Mouse (Mus musculus) midbrain, embryonic 16.5 days (tissue): ENCODE results near the gene Ldah. TPM values are rescaled to one million over a fixed set of nuclear protein-coding genes. Genes with fewer than 3 reads are reported as not detected.

Experiments used
- ATAC-seq: fragments of 200-750 bp; cut with Nextera tagmentation; 2 replicates; pipeline ENCODE4 v1.8.0; 2017; ENCODE audit warnings: moderate TSS enrichment
- H3K27ac ChIP-seq: fragments of 300-500 bp; sonication (generic); 2 replicates; pipeline ENCODE4 v1.5.1; 2014; ENCODE audit warnings: mild to moderate bottlenecking, low read length, mixed read lengths
- H3K27me3 ChIP-seq: fragments of 300-500 bp; sonication (generic); 2 replicates; pipeline ENCODE4 v1.6.1; 2014; ENCODE audit warnings: low read depth, low read length, mixed read lengths; ENCODE audit not compliant: control insufficient read depth, insufficient read depth
- H3K36me3 ChIP-seq: fragments of 300-500 bp; sonication (generic); 2 replicates; pipeline ENCODE4 v1.6.1; 2014; ENCODE audit warnings: mild to moderate bottlenecking, low read length, moderate library complexity, mixed read lengths; ENCODE audit not compliant: control insufficient read depth, insufficient read depth
- H3K4me1 ChIP-seq: fragments of 300-500 bp; sonication (generic); 2 replicates; pipeline ENCODE4 v1.6.1; 2014; ENCODE audit warnings: mild to moderate bottlenecking, low read length, mixed read lengths; ENCODE audit not compliant: control insufficient read depth, insufficient read depth
- H3K4me2 ChIP-seq: fragments of 300-500 bp; sonication (generic); 2 replicates; pipeline ENCODE4 v1.6.1; 2014; ENCODE audit warnings: mild to moderate bottlenecking, low read length, mixed read lengths
- H3K4me3 ChIP-seq: fragments of 300-500 bp; sonication (generic); 2 replicates; pipeline ENCODE4 v1.5.1; 2014; ENCODE audit warnings: low read depth, mild to moderate bottlenecking, low read length, moderate library complexity, mixed read lengths
- H3K9ac ChIP-seq: fragments of 300-500 bp; sonication (generic); 2 replicates; pipeline ENCODE4 v1.6.1; 2014; ENCODE audit warnings: low read depth, low read length, mixed read lengths
- H3K9me3 ChIP-seq: fragments of 300-500 bp; sonication (generic); replicated peaks from 2 replicates; pipeline ENCODE4 v1.6.1; 2014; ENCODE audit warnings: mild to moderate bottlenecking, low read length, mixed read lengths; ENCODE audit not compliant: control insufficient read depth, poor library complexity, severe bottlenecking
- WGBS: fragments of 180-500 bp; shearing (Covaris S2); extraction: QIAGEN DNeasy Blood & Tissue Kit; methylation state at CpG from one replicate; pipeline ENCODE4 v1.1.7; 2014; 5-methylcytosine and 5-hydroxymethylcytosine counted together
- polyA plus RNA-seq: library from polyadenylated mRNA; unstranded; fragments of >200 nt; fragmentation: Nextera tagmentation; extraction: Ambion mirVana; gene quantifications from 2 replicates; pipeline ENCODE4 v1.2.1, GENCODE M21; 2015

The Ldah gene
- polyA plus RNA-seq, 1 experiment from 2014 or later: 69.1 TPM

DNA sequence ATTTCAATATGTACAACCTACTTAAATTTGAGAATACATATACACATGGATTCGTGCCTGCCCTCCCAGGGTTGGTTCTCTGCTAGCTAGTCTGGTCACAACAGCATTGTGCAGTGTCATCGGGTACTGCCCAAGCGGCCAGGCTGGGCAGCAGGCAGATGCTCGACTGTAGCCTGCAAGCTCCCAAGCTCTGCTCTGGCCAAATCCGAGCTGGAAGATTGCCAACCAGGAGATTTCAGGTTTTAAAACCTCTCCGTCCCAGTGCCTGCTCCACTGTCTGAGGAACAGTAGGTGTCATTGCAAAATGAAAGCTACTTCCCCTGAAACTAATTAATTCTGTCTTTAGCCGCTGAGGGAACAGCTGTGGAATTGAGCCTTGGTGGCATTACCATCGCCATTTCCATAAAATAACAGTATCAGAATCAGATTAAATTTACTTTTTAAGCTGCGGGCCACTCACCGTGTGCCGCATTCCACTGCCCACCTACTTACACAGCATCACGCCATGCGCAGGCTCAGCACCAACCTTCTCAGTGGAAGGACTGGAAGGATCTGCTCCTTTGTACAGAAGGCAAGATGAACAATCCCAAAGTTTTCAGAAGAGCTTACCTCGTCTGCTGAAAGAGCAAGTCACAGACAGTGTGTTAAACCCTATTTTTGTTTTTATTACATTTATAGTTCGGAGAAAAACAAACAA, 83.4 kb downstream of the Ldah start:
- no peak overlapping the region for H3K27ac ChIP-seq
- WGBS: 28% methylated on average over 15 of the region's 15 CpGs
- peaks cover 5% of the 10 kb centered on the region for H3K4me1 ChIP-seq
- no peaks in the 10 kb centered on the region for H3K9me3 ChIP-seq
- ATAC-seq: peak; percentile 68
- H3K4me3 ChIP-seq: no peak overlapping the region
- no peaks in the 10 kb centered on the region for H3K36me3 ChIP-seq
- peaks cover 12% of the 10 kb centered on the region for H3K27me3 ChIP-seq
- no peak overlapping the region for H3K9ac ChIP-seq
- peak overlapping the region; percentile 35 for H3K4me2 ChIP-seq

GRCm38 (mm10) chr12:8295307-8295913, 87.5 kb downstream of the Ldah start:
- WGBS: 64% methylated on average over 6 of the region's 6 CpGs
- no peaks in the 10 kb centered on the region for H3K9me3 ChIP-seq
- peaks cover 14% of the 10 kb centered on the region for H3K4me1 ChIP-seq
- H3K27ac ChIP-seq: no peak overlapping the region
- H3K36me3 ChIP-seq: no peaks in the 10 kb centered on the region
- H3K4me3 ChIP-seq: no peak overlapping the region
- peaks cover 42% of the 10 kb centered on the region for H3K27me3 ChIP-seq
- no peak overlapping the region for H3K9ac ChIP-seq
- no peak for ATAC-seq
- no peak overlapping the region for H3K4me2 ChIP-seq

GRCm38 (mm10) chr12:8296154-8296553, 88.2 kb downstream of the Ldah start:
- Histone ChIP-seq H3K36me3 (no peaks in the 10 kb centered on the region), H3K27ac (no peak overlapping the region), H3K9ac (no peak overlapping the region), H3K4me2 (no peak overlapping the region), H3K27me3 (peaks cover 49% of the 10 kb centered on the region), H3K4me1 (peaks cover 9% of the 10 kb centered on the region; the same call in 1 of the 2 replicates), H3K4me3 (no peak overlapping the region), H3K9me3 (no peaks in the 10 kb centered on the region)
- no peak for ATAC-seq
- WGBS: 78% methylated on average over 2 of the region's 2 CpGs

DNA sequence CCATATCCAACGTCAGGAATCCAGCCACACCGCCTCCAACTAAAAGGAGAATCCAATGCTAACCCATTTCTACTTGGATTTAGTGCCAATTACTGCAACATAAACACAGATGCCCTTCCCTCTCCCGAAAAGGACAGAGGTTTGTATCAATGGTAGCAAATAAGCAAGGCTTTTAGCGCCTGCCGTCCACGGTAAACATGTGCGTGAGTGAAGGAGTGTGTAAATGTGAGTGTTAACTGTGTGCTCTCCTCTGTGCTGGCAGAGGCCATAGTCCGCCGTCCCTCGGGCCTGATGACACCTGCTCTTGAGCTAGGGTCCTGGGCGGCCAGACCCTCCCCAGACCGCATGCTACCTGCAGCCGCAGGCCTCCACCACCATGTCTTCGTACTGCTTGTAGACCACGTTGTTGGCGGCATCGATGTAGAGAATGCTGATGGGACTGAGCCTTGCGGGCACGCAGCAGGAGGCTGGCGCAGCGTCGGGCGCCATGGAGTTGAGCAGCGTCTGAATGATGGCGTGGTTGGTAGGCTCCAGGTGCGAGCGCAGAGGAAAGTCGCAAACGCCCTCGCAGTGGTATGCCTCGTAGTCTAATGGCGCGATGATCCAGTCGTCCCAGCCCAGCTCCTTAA, 89.8 kb downstream of the Ldah start:
- Histone ChIP-seq H3K36me3 (no peaks in the 10 kb centered on the region), H3K9me3 (no peaks in the 10 kb centered on the region), H3K4me3 (peak overlapping the region; percentile 40), H3K4me2 (peak overlapping the region; percentile 62), H3K27ac (no peak overlapping the region), H3K4me1 (peaks cover 18% of the 10 kb centered on the region), H3K27me3 (peaks cover 63% of the 10 kb centered on the region), H3K9ac (peak overlapping the region; percentile 35; the same call in 1 of the 2 replicates)
- 8% methylated on average over 34 of the region's 34 CpGs for WGBS
- peak; percentile 9; the same call in 1 of the 2 replicates for ATAC-seq

- peak; percentile 16; the same call in 1 of the 2 replicates for ATAC-seq
- peaks cover 68% of the 10 kb centered on the region for H3K27me3 ChIP-seq
- H3K9ac ChIP-seq: peak overlapping the region; percentile 35; the same call in 1 of the 2 replicates
- no peaks in the 10 kb centered on the region for H3K36me3 ChIP-seq
- H3K27ac ChIP-seq: no peak overlapping the region
- H3K4me1 ChIP-seq: peaks cover 18% of the 10 kb centered on the region
- peak overlapping the region; percentile 62 for H3K4me2 ChIP-seq
- peak overlapping the region; percentile 40 for H3K4me3 ChIP-seq
- WGBS: under 1% methylated on average over 78 of the region's 85 CpGs
- H3K9me3 ChIP-seq: no peaks in the 10 kb centered on the region
Measured at GRCm38 (mm10) chr12:8298361-8299142, 90.6 kb downstream of the Ldah start.

DNA sequence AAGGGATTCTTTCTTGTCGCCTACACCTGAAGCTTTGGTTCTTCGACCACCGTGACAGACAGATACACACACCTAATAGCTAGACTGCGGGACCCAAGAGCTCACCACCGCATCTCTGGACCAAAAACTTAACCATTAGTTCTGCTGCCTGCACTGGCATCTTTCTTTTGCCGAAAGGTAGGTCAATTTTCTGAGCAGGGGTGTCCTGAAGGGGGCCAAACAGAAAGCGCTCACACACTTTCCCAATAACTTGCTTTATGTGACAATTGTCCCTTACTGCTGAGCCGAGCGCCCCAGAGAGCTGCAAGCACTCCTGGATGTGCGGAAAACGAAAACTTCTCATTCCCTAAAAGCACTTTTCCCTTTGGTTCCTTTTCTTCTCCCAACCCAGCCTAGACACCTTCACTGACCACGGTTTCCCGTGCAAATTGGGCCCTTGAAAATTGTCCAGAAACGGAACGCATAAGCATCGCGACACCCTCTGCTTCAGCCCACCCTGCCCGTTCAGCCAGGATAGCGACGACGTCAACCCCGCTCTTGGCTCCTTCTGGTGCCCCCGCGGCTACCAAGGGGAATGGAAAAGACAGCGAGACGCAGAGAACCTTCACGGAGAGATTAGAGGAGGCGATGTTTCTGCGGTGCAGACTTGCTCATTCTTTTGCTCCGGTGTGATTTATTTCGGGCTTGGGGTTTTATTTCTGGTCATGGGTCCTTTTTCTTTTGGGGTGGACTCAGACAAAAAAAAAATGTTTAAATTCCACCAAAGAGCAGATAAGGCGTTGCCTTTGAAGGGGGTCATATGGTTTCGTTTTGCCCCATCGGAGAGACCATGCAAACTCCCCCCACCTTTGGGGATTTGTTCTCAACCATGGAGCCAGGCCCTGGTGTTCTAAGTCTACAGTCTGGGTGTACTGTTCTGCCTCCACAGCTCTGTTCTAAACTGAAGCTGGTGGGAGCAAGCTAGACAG, 91.5 kb downstream of the Ldah start:
- Histone ChIP-seq H3K4me1 (peaks cover 18% of the 10 kb centered on the region), H3K36me3 (no peaks in the 10 kb centered on the region), H3K4me2 (no peak overlapping the region), H3K9ac (no peak overlapping the region), H3K9me3 (no peaks in the 10 kb centered on the region), H3K27ac (no peak overlapping the region), H3K27me3 (peaks cover 73% of the 10 kb centered on the region), H3K4me3 (no peak overlapping the region)
- ATAC-seq: no peak
- 3% methylated on average over 34 of the region's 34 CpGs for WGBS

GRCm38 (mm10) chr12:8300111-8300480, 92.2 kb downstream of the Ldah start:
- Histone ChIP-seq H3K9ac (no peak overlapping the region), H3K4me1 (peaks cover 18% of the 10 kb centered on the region), H3K4me2 (no peak overlapping the region), H3K4me3 (no peak overlapping the region), H3K9me3 (no peaks in the 10 kb centered on the region), H3K27me3 (peaks cover 74% of the 10 kb centered on the region), H3K36me3 (no peaks in the 10 kb centered on the region), H3K27ac (no peak overlapping the region)
- ATAC-seq: no peak
- 17% methylated on average over 10 of the region's 10 CpGs for WGBS

- Histone ChIP-seq H3K4me1 (peaks cover 18% of the 10 kb centered on the region), H3K4me2 (no peak overlapping the region), H3K27me3 (peaks cover 73% of the 10 kb centered on the region), H3K9me3 (no peaks in the 10 kb centered on the region), H3K9ac (no peak overlapping the region), H3K4me3 (no peak overlapping the region), H3K36me3 (no peaks in the 10 kb centered on the region), H3K27ac (no peak overlapping the region)
- 21% methylated on average over 5 of the region's 5 CpGs for WGBS
- no peak for ATAC-seq
Measured at GRCm38 (mm10) chr12:8300521-8300920, 92.6 kb downstream of the Ldah start.
